Mouse (Mus musculus) B cell, adult (primary cell): ENCODE data around the gene Clasp2. TPM values are rescaled to one million over a fixed set of nuclear protein-coding genes. Genes with fewer than 3 reads are reported as not detected.

Source experiments
- total RNA-seq: library from RNA; stranded (reverse); gene quantifications from 4 replicates; pipeline ENCODE4 v1.2.4, GENCODE M21; 2023; ENCODE audit not compliant: inconsistent age

The Clasp2 gene
- total RNA-seq: 49.8 to 54.0 TPM (median 51.9 TPM) in 4 replicates

DNA sequence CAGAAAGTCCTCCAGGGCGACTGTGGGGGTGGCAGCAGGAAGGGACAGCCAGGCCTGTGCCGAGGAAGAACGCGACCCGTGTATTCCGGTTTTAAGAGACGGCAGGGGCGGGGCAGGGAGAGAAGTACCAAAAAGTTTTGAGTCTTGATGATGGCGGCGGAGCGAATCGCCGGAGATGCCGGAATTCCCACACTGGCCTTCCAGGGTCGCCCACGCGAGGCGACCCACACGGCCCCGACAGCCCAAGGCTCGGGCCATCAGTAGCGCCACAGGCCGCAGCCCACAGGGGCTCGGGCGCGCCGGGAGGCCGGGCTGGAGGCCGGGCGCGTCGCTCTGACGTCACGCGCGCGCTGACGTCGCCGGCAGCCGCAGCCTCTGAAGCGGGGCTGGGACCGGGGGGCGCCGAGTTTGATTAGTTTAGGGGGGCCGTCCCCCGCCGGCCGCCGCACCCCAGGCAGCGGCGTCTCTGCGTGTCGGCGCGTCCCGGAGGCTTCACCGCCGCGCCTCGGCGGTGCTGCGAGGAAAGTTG is at the start of gene Clasp2:
TSS of gene Clasp2 (plus strand) at position 366 of the 529 bp plus-strand sequence.

DNA sequence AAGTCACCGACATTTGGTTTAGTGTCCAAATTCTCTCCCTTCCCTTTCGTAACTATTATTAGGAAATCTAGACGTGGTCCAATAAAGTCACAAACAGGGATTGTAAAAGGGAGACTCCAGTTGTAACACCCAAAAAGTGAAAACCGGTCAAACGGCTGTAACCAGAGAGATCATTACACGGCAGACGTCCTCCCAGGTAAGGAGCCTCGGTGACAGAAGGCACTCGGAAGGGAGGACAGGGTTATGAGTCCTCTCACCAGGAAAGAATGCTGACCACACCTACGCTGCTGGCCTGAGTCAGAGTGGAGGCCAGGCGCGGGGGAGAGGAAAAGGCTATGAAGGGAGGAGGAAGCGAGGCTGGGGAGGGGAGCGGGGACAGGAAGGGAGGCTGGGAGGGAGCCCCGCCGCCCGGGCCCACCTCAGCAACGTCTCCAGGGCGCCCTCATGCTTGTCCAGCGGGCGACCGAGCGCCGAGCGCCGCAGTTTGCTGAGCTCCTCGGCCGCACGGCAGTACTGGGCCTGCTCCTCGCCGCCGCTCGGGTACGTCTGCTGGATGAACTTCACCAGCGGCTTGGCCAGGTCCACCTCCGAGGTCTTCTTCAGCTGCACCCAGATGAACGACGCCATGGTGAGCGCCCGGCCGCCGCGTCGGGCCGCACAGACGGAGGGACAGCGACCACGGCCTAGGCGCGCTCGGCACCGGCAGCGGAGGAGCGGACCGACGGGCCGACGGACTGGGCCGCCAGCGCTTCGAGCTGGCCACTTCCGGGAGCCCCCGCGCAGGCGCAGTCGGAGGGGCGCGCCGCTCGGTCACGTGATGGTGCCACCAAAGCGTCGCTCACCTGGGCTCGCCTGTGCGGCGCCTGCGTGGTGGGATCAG is 33.6 kb upstream of the Clasp2 start, which contains the start of gene Pdcd6ip:
TSS of gene Pdcd6ip (minus strand) at position 779 of the 880 bp plus-strand sequence.

DNA sequence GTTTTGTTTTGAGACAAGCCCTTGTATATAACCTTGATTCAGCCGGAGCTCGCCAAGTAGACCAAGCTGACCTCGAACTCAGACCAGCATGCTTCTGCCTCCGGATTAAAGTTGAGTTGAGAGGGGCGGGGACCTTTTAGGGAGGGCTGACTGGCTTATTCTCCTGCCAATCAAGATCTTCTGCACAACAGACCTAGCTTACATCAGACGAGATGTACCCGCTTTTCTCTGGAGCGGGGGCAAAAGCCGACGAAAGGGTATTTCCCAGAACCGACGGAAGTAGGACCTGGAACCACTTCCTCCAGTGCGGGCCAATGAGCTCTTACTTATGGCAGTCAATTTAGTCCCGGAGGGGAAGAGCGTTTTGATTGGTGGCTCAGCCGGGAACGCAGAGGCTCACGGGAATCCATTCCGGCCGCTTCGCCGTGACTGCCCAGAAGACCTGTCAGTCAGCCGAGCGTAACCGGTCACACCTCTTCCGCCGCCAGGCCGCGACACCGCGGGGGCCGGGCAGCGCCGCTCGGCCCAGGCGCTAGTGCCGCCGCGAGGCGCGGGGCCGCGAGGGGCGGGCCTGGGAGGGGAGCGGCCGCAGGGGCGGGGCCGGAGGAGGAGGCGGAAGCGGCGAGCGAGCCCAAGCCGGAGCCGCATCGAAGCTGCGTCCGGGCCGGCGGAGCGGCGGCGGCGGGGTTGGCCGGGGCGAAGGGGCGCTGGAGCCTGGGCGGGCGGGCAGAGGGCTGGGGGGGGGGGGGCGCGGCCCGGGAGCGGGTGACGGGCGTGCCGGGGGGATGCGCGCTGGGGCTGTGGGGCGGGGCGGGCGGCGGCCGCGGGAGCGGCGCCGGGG is 189.5 kb downstream of the Clasp2 start, which contains the start of gene Ubp1:
TSS of gene Ubp1 (plus strand) at position 401 of the 841 bp plus-strand sequence.

Other genes starting within 250 kb of the Clasp2 start
- gene Pdcd6ip, start 33.2 kb upstream of the Clasp2 start, total RNA-seq: 125 to 150 TPM (median 135 TPM) in 4 replicates
- 146 to 162 TPM (median 154 TPM) in 4 replicates for gene Ubp1, start 189.5 kb downstream of the Clasp2 start, total RNA-seq